Mouse (Mus musculus): ENCODE measurements at regions not wholly inside any gene's neighbourhood (a gene's known extent, or its start where the extent isn't known, plus 50 kb on each side); places are given as distances from the start of the nearest gene placed in this dataset.

DNA sequence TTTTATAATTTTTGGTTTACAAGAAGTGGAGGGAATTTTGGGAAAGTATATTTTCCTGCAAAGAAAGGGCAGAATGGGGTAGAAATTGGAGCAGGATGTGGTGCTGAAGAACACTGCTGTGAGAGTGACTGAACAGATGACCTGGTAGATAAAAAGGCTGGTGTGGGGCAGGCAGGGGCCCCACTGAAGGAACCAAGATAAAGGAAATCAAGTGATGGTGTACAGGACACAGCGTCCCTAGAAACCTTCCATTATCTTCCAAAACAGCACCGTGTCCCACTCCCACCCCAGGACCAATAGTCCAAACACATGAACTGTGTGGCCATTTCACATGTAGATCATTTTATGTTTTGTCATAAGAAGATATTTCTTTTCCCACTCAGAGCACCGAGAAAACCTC lies 224.2 kb downstream of the Pmp22 start:
- TF ChIP-seq CTCF (IDR thresholded peaks at IDR 0.05; ENCODE audit: borderline replicate concordance, extremely low read depth, insufficient read depth, insufficient read length) (no peak), POLR2A (IDR thresholded peaks at IDR 0.05; ENCODE audit: borderline replicate concordance, extremely low read depth, insufficient read depth, insufficient read length, poor library complexity, severe bottlenecking) (no peak)
- DNase-seq (ENCODE audit: low read depth) = no peak

DNA sequence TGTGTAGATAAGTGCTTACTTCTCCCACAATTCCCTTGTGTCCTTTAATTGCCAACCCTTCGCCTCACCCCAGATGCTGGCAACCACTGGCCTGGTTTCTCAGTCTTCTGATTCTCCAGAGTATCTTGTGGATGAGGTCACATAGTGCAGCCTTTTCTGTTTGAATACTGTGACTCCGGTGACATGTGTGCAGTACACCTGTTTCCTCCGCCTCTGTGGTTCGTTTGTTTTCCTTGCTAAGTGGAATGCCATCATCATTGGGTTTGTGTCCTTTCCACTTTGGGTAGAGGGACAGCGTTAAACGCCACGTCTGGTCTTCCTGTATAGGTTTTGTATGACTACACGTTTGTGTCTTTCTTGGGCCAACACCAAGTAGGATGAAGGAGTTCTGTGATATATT lies 224.9 kb downstream of the Pmp22 start:
- no peak for DNase-seq (ENCODE audit: low read depth)
- TF ChIP-seq POLR2A (IDR thresholded peaks at IDR 0.05; ENCODE audit: borderline replicate concordance, extremely low read depth, insufficient read depth, insufficient read length, poor library complexity, severe bottlenecking) (no peak), CTCF (IDR thresholded peaks at IDR 0.05; ENCODE audit: borderline replicate concordance, extremely low read depth, insufficient read depth, insufficient read length) (no peak)

DNA sequence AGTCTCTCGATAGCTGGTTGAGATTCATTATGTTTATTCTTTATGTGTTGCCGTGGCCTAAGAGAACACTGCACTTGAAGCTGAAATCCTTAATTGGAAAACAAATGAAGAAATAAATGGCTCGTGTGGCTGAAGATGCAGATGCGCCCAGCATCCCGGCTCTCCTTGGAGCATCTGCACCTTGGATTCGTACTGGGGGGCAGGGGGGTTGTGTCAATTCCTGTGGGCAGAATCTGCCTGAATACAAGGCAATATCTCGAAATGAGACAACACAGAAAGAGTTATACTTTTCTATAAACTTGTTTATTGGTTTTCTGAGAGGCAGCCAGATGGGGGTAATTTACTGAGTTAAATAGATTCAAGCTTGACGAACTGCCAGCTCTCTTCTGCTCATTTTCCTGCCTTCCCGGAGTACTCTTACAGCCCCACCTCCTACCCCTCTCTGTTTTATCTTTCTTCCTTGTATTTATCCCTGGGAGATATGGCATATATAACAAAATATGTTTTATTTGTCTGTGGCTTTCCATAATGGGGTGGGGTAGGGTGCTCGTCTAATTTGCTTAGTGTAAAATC lies 229.1 kb downstream of the Pmp22 start:
- no peak for TF ChIP-seq POLR2A (IDR thresholded peaks at IDR 0.05; ENCODE audit: borderline replicate concordance, extremely low read depth, insufficient read depth, insufficient read length, poor library complexity, severe bottlenecking)
- no peak for TF ChIP-seq CTCF (IDR thresholded peaks at IDR 0.05; ENCODE audit: borderline replicate concordance, extremely low read depth, insufficient read depth, insufficient read length)
- DNase-seq (ENCODE audit: low read depth) = peak; percentile 63

DNA sequence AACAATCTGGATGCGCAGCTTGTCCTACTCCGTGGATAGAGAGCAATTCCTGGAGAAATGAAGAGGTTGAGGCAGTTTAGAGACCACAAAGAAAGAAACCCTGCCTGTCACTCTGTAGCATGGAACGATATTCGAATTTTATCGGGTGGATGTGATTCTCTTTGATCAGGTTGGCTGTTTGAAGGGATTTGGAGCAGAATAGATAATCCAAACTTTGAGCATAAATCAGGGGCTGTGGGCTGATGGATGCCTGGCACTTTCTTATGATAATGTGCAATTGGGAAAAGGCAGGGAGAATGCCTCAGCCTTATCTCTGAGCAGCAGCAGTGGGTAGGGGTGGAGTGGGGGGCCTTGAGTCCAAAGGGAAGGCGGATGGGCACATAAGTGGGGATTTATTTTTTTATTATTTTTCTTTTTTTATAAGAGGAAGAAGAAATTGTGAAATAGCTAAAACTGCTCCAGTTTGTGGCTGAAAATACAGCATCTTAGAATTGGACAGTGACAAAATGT lies 239.0 kb downstream of the Pmp22 start:
- DNase-seq (ENCODE audit: low read depth) = peak; percentile 67
- no peak for TF ChIP-seq POLR2A (IDR thresholded peaks at IDR 0.05; ENCODE audit: borderline replicate concordance, extremely low read depth, insufficient read depth, insufficient read length, poor library complexity, severe bottlenecking)
- TF ChIP-seq CTCF (IDR thresholded peaks at IDR 0.05; ENCODE audit: borderline replicate concordance, extremely low read depth, insufficient read depth, insufficient read length) = no peak

DNA sequence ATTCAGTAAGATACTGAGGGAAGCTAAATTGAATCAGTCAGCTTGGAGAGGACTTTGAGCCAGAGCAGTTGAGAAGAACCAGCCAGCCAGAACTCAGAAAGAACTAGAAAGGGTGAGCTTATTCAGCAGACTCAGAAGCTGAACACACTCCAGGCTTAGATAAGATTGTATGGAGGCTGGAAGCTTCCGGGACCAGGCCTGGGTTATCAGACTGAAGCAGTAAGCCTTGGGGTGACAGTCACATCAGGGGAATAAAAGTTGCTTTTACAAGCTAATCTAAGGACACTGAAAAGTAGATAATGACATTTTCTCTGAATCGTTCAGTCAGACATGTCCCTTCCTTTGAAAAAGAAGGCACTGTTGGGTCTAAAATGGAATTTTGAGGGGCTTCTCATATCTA lies 240.7 kb downstream of the Pmp22 start:
- TF ChIP-seq CTCF (IDR thresholded peaks at IDR 0.05; ENCODE audit: borderline replicate concordance, extremely low read depth, insufficient read depth, insufficient read length) (no peak), POLR2A (IDR thresholded peaks at IDR 0.05; ENCODE audit: borderline replicate concordance, extremely low read depth, insufficient read depth, insufficient read length, poor library complexity, severe bottlenecking) (no peak)
- no peak for DNase-seq (ENCODE audit: low read depth)

DNA sequence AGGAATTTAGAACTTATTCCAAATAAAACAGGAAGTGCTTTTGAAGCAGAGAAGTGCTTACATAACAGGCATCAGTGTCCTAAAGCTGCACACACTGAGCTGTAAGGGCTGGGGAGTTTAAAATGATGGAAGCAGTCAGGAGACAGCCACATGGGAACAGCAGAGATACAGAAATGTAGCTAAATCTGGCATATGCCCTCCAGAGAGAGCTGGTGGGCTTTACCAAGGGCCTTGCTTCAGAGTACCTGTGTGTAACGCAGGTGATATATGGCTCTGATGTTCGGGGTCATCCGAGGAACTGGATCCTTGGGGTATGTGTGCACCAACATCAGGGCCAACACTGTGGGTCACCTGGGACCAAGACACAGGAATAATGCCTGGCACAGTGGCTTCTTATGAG lies 247.5 kb downstream of the Pmp22 start:
- no peak for DNase-seq (ENCODE audit: low read depth)
- TF ChIP-seq CTCF (IDR thresholded peaks at IDR 0.05; ENCODE audit: borderline replicate concordance, extremely low read depth, insufficient read depth, insufficient read length) (no peak), POLR2A (IDR thresholded peaks at IDR 0.05; ENCODE audit: borderline replicate concordance, extremely low read depth, insufficient read depth, insufficient read length, poor library complexity, severe bottlenecking) (no peak)

DNA sequence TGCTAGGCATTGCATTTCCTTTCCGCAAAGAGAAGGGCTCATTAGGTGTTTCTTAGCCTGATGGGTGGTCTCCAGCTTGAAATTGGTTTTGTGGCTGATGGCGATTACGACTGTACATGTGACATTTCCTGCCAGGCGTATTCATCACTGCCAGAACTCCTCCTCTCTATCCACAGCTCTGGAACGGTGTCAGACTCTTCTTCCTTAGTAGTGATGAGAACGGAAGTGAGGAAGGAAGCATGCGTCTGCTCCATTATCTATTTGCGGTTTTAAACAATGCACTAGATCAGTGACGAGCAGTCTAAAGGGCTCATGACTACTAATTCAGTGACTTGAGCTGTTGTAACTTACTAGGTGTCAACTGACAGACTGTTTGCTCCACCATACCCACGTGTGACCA lies 248.2 kb downstream of the Pmp22 start:
- no peak for TF ChIP-seq POLR2A (IDR thresholded peaks at IDR 0.05; ENCODE audit: borderline replicate concordance, extremely low read depth, insufficient read depth, insufficient read length, poor library complexity, severe bottlenecking)
- peak; percentile 21 for DNase-seq (ENCODE audit: low read depth)

DNA sequence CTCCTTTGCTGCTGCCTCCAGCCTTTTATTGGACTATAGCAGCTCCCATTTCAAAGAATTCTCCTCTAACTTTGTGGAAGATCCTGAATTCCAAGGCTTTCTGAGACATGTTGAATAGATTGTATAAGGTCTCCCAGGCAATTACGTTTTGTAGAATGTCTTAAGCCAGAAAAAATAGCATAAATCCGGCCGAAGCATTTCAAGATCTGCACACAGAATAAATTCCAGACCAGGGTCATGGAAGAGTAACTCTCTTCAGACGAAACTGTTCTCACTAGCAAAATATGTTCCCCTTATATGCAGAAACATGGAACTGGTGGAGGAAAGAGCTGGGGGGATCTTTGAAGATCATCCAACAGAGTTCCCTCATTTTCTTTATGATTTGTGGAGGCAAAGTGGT lies 259.5 kb downstream of the Pmp22 start:
- no peak for TF ChIP-seq POLR2A (IDR thresholded peaks at IDR 0.05; ENCODE audit: borderline replicate concordance, extremely low read depth, insufficient read depth, insufficient read length, poor library complexity, severe bottlenecking)
- no peak for TF ChIP-seq CTCF (IDR thresholded peaks at IDR 0.05; ENCODE audit: borderline replicate concordance, extremely low read depth, insufficient read depth, insufficient read length)
- no peak for DNase-seq (ENCODE audit: low read depth)

DNA sequence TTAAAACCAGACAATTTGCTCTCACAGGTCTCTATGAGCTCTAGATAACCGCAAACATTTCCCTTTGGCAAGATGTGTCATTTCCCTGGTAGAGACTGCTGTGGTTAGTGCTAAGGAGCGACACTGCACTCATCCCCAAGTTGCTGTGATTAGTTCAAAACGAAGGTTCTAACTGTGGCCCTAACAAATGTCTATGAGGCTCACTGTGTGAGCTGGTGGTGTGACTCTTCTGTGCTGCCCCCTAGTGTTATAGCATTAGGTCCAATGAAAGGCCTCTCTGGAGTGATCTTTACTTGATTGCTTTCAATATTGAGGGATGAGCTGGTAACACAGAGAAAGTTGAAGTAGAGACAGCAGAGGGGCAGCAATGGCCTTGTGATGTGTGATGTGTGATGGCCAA lies 262.7 kb downstream of the Pmp22 start:
- TF ChIP-seq POLR2A (IDR thresholded peaks at IDR 0.05; ENCODE audit: borderline replicate concordance, extremely low read depth, insufficient read depth, insufficient read length, poor library complexity, severe bottlenecking) (no peak), CTCF (IDR thresholded peaks at IDR 0.05; ENCODE audit: borderline replicate concordance, extremely low read depth, insufficient read depth, insufficient read length) (peak; percentile 46; the same call in 1 of the 2 replicates)
- DNase-seq (ENCODE audit: low read depth) = peak; percentile 13

DNA sequence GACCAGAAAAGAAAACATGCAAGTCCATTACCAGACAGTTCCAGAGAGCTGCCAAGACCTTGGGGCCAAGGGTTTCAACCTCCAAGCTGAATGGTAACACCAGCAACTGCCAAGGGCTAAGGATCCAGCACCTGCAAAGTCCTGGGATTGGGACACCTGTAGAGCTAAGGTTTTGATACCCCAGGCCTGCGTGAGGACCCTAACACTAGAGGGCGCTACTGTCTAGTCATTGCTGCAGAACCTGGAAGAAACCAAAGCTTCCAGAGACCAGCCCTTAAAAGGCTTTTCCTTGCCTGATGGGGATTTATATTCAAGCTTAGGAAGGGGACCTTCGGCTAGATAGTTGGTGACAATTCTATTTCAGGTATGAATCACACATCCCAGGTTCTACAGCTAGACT lies 263.6 kb downstream of the Pmp22 start:
- TF ChIP-seq CTCF (IDR thresholded peaks at IDR 0.05; ENCODE audit: borderline replicate concordance, extremely low read depth, insufficient read depth, insufficient read length) = peak; percentile 34; the same call in 1 of the 2 replicates
- TF ChIP-seq POLR2A (IDR thresholded peaks at IDR 0.05; ENCODE audit: borderline replicate concordance, extremely low read depth, insufficient read depth, insufficient read length, poor library complexity, severe bottlenecking) = no peak
- DNase-seq (ENCODE audit: low read depth) = peak; percentile 11

DNA sequence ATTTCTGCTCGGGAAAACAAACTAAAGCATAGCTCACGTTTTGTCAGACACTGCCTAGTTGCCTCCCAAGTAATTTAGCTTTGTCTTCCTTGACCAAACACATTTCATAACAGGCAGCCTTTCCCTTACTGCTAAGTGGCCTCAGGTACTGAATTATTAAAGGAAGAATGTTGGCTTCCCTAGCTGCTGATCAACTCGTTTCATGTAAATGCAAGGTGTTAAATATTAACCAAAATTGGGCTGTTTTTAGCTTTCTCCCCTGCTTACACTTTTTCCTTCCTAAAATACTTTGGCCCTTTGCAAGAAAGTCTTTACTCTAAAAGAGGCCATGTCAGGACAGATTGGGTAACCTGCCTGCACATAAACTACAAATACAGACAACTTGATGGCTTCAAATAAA lies 265.4 kb downstream of the Pmp22 start:
- TF ChIP-seq POLR2A (IDR thresholded peaks at IDR 0.05; ENCODE audit: borderline replicate concordance, extremely low read depth, insufficient read depth, insufficient read length, poor library complexity, severe bottlenecking) (no peak), CTCF (IDR thresholded peaks at IDR 0.05; ENCODE audit: borderline replicate concordance, extremely low read depth, insufficient read depth, insufficient read length) (no peak)
- DNase-seq (ENCODE audit: low read depth) = no peak

DNA sequence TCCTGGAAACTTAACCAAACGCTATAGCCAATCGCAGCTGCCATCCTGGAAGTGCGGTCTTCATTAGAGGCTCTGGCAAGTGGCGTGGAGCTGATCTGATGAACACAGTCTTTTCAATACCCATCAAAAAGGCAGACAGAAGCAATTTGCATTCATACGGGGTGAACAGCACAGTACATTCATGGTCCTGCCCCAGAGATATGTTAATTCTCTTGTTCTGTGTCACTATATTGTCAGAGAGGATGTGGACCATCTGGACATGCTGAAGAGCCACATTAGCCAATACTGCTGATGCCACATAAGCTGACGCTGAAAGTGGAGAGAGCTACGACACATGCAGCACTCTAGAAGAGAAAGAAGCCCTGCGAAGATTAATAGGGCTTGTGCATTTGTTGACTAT lies 267.6 kb downstream of the Pmp22 start:
- TF ChIP-seq CTCF (IDR thresholded peaks at IDR 0.05; ENCODE audit: borderline replicate concordance, extremely low read depth, insufficient read depth, insufficient read length) = no peak
- TF ChIP-seq POLR2A (IDR thresholded peaks at IDR 0.05; ENCODE audit: borderline replicate concordance, extremely low read depth, insufficient read depth, insufficient read length, poor library complexity, severe bottlenecking) = no peak
- peak; percentile 78 for DNase-seq (ENCODE audit: low read depth)

All from brain, embryonic 14.5 days (tissue).